Mouse (Mus musculus) ES-E14 (cell line): Measurements from ENCODE around the gene Tcf25. TPM values are rescaled to one million over a fixed set of nuclear protein-coding genes. Genes with fewer than 3 reads are reported as not detected.
"Not testable (repeated sequence)": the region's sequence is repeated elsewhere in the genome, so short reads cannot be mapped to it uniquely, and the experiment has no call there.

ENCODE experiments used
- DNase-seq: peaks from one replicate; pipeline ENCODE4 v3.0.0-alpha.2; 2013; ENCODE audit warnings: low read depth, low spot score
- H3K27ac ChIP-seq: 2 replicates; pipeline ENCODE4 v1.5.1; 2012; ENCODE audit warnings: low read depth, mild to moderate bottlenecking, low read length, moderate library complexity, mixed read lengths; ENCODE audit not compliant: poor library complexity, insufficient read depth, severe bottlenecking
- H3K36me3 ChIP-seq: 2 replicates; pipeline ENCODE4 v1.6.1; 2012; ENCODE audit warnings: mild to moderate bottlenecking, low read length, moderate library complexity, mixed read lengths; ENCODE audit not compliant: control insufficient read depth, poor library complexity, insufficient read depth, severe bottlenecking
- H3K4me1 ChIP-seq, 2 experiments: fragments of 150-350 bp in 1 of 2; sonication (generic) in 1 of 2; 2 replicates each; pipeline ENCODE4 v1.6.1; 2012; ENCODE audit warnings: low read length in 2 of 2, mild to moderate bottlenecking in 1 of 2, mixed read lengths in 1 of 2; ENCODE audit not compliant: control insufficient read depth in 2 of 2, insufficient read depth in 2 of 2, poor library complexity in 1 of 2
- H3K4me3 ChIP-seq, 2 experiments: fragments of 150-350 bp in 1 of 2; sonication (generic) in 1 of 2; 2 replicates each; pipeline ENCODE4 v1.5.1; 2012; ENCODE audit warnings: low read length in 2 of 2, low read depth in 1 of 2, mild to moderate bottlenecking in 1 of 2, mixed read lengths in 1 of 2; ENCODE audit not compliant: insufficient read depth in 1 of 2, poor library complexity in 1 of 2, severe bottlenecking in 1 of 2
- H3K9ac ChIP-seq: 2 replicates; pipeline ENCODE4 v1.6.1; 2012; ENCODE audit warnings: low read depth, mild to moderate bottlenecking, low read length, mixed read lengths; ENCODE audit not compliant: poor library complexity, insufficient read depth, severe bottlenecking
- H3K9me3 ChIP-seq: fragments of 150-350 bp; sonication (generic); 2 replicates; pipeline ENCODE4 v1.6.1; 2012; ENCODE audit warnings: low read depth, mild to moderate bottlenecking, low read length; ENCODE audit not compliant: control insufficient read depth, insufficient read depth
- CHD2 ChIP-seq: IDR thresholded peaks from 2 replicates; pipeline ENCODE4 v1.6.1; 2014; ENCODE audit warnings: mild to moderate bottlenecking, low read depth, low read length, inconsistent platforms
- HCFC1 ChIP-seq: IDR thresholded peaks from 2 replicates; pipeline ENCODE4 v1.6.1; 2012; ENCODE audit warnings: low read length, inconsistent platforms, borderline replicate concordance; ENCODE audit not compliant: insufficient read depth
- MAFK ChIP-seq: IDR thresholded peaks from 2 replicates; pipeline ENCODE4 v1.6.1; 2014; ENCODE audit warnings: mild to moderate bottlenecking, low read depth, low read length, inconsistent platforms; ENCODE audit not compliant: insufficient read depth
- ZC3H11A ChIP-seq: IDR thresholded peaks from 2 replicates; pipeline ENCODE4 v1.6.1; 2012; ENCODE audit warnings: low read depth, mild to moderate bottlenecking, inconsistent platforms, low read length, borderline replicate concordance
- ZNF384 ChIP-seq: IDR thresholded peaks from 2 replicates; pipeline ENCODE4 v1.6.1; 2012; ENCODE audit warnings: low read depth, low read length, inconsistent platforms
- in situ Hi-C, 2 experiments: fragments of 600-800 bp; cut with MboI; formaldehyde crosslinking; loops; one replicate each; pipeline ENCODE4 v1.15.1; 2025; ENCODE audit warnings: low sequenced_read_pairs in 2 of 2, inconsistent platforms in 1 of 2; ENCODE audit not compliant: unreplicated experiment in 2 of 2
- total RNA-seq: library from RNA; depleted of rRNA; stranded (reverse); fragments of 300-350 nt; gene quantifications from 2 replicates; pipeline ENCODE4 v1.2.3, GENCODE M21; 2012

Tcf25 gene
- total RNA-seq, 1 experiment, result 114 TPM

DNA sequence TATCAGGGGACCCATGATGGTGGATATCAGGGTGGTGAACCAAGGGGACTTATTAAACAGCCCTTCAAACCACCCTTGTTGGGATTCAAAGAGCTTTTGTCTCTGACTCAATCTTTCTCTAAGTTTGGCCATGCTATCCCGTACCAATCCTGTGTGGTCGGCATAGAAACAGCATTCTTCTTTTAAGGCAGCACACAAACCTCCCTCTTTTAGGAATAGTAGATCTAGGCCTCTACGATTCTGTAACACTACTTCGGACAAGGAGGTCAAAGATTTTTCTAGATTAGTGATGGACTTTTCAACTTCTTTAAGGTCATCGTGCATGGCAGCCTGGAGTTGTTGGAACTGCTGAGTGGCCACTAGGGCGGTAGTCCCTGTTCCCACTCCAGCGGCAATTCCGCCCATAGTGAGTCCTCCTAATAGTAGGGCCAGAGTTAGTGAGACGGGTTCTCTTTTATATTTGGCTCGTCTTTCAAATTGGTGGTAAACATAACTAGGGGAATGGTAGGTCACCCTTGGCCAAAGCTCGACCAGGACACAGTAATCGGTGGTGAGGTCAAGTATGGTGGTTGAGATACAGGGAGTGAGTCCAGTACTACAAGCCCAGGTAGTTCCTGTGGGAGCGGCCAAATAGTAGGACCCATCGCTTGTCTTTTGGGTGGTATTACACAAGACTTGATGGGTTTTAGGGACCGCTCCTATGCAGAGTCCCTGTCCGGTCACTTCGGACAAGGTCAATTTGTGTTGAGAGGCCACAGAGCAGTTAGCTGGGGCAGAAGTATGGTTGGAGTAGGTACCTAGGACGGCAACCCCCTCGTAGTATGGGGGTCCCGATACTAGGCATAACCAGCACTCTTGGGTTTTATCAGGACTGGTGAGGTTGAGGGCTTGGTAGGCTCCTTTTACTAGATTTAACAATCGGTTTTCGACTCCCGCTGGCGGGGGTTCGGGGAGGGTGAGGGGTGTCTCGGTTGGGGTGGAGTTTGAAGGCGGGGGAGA lies 53.3 kb downstream of the Tcf25 start:
- in situ Hi-C loops, result no loop called here
- Histone ChIP-seq H3K4me3 (no peak overlapping the region), H3K9me3 (no peaks in the 10 kb centered on the region)

DNA sequence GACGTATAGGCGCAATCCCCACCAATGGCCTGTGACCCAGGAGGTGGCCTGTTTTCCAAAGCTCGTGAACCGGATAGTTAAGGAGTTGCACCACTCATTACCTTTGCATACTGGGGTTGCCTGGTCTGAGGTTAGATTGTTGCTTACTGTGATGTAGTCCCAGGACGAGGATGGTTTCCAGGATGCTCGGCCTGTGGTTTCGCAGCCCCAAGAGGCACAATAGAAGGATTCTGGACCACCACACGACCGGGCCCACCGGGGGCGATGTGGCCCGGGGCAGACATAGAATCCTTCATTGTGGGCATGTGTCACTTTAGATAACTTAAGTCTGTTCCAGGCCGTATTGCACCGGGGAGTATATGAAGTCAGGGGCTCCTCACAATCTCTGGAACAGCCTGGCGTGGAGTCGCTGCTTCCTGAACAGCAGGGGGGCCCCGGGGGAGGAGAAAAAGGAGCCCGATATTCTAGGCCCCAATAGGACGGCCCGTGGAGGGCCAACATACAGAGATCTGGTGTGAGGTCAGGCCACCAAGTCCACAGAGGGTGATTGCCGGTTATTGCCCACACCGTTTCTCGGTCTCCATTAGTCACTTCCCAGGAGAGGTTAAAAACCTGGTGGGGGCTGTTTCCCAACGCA lies 54.2 kb downstream of the Tcf25 start:
- DNase-seq, result no peak
- Histone ChIP-seq H3K4me1 (no peaks in the 10 kb centered on the region), H3K9ac (no peak overlapping the region), H3K27ac (no peak overlapping the region), H3K9me3 (no peaks in the 10 kb centered on the region), H3K4me3 (no peak overlapping the region), H3K36me3 (peaks cover 20% of the 10 kb centered on the region; the same call in 1 of the 2 replicates)
- in situ Hi-C loops, result no loop called here
- TF ChIP-seq ZNF384 (no peak), HCFC1 (no peak), MAFK (no peak), ZC3H11A (no peak), CHD2 (no peak)

More for the DNA sequence above, 53.3 kb downstream of the Tcf25 start:
- Histone ChIP-seq H3K27ac (no peak overlapping the region; the same call in 1 of the 2 replicates), H3K9ac (no peak overlapping the region), H3K4me1 (peaks cover 0 to 4% of the 10 kb centered on the region in 2 experiments; a peak in 1 of 4 replicates), H3K36me3 (peaks cover 16% of the 10 kb centered on the region; the same call in 1 of the 2 replicates)
- no peak for DNase-seq
- TF ChIP-seq ZNF384, result no peak
- TF ChIP-seq MAFK, result no peak
- no peak for TF ChIP-seq ZC3H11A
- no peak for TF ChIP-seq HCFC1

- Histone ChIP-seq H3K4me3 (no peak overlapping the region), H3K9ac (no peak overlapping the region), H3K4me1 (no peaks in the 10 kb centered on the region), H3K27ac (no peak overlapping the region), H3K36me3 (peaks cover 20% of the 10 kb centered on the region; the same call in 1 of the 2 replicates), H3K9me3 (no peaks in the 10 kb centered on the region)
- TF ChIP-seq CHD2 (no peak), MAFK (no peak), HCFC1 (no peak), ZC3H11A (no peak), ZNF384 (no peak)
- in situ Hi-C loops, result no loop called here
- DNase-seq, result no peak
Measured at GRCm38 (mm10) chr8:123428343-123428893, 54.9 kb downstream of the Tcf25 start.

DNA sequence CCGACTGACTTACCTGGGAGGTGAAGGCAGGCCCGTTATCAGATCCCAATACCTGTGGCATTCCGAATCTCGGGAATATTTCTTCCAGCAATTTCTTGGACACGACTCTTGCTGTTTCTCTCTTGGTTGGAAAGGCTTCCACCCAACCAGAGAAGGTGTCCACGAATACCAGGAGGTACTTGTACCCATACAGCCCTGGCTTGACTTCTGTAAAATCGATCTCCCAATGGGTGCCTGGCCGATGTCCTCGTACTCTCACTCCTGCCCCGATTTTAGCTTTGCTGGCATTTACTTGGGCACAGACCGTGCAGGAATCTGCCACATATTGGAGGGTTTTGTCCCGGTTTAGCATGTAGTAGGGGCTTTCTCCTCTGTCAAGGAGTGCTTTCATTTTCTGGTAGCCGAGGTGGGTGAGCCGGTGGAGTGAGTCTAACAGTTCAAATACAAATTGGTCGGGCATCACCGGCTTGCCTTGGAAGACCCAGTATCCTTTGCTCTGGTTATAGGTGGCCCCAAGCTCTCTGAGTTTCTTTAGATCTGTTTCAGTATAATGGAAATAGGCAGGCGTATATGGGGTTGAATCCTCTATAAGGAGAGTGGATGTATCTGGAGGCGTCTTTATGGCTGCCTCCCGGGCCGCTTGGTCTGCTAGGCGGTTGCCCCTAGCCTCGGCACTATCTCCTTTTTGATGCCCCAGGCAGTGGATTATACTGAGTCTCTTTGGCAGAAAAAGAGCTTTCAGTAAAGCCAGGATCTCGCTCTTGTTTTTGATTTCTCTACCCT lies 55.6 kb downstream of the Tcf25 start:
- H3K36me3 ChIP-seq, result peaks cover 20% of the 10 kb centered on the region; the same call in 1 of the 2 replicates
- no peaks in the 10 kb centered on the region for H3K9me3 ChIP-seq
- no peak overlapping the region for H3K9ac ChIP-seq
- H3K4me1 ChIP-seq, result no peaks in the 10 kb centered on the region
- in situ Hi-C loops, result no loop called here
- no peak for TF ChIP-seq CHD2
- no peak for TF ChIP-seq ZNF384
- no peak for TF ChIP-seq HCFC1
- DNase-seq, result no peak
- H3K4me3 ChIP-seq, result no peak overlapping the region
- H3K27ac ChIP-seq, result no peak overlapping the region

DNA sequence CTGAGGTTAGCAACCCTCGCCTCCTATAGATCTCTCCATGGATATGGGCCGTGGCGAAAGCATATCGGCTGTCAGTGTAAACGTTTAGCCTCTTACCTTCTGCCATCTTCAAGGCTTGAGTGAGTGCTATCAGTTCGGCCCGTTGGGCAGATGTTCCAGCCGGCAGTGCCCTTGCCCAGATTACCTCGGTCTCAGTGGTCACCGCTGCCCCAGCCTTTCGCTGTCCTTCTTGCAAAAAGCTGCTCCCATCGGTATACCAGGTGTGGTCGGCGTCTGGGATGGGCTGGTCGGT lies 56.1 kb downstream of the Tcf25 start:
- H3K9me3 ChIP-seq, H3K9ac ChIP-seq, DNase-seq, H3K27ac ChIP-seq, in situ Hi-C loops, H3K4me1 ChIP-seq, H3K4me3 ChIP-seq: not testable (repeated sequence)
- peaks cover 20% of the 10 kb centered on the region; the same call in 1 of the 2 replicates for H3K36me3 ChIP-seq

- H3K4me3 ChIP-seq, H3K9ac ChIP-seq, H3K27ac ChIP-seq, in situ Hi-C loops, DNase-seq, H3K9me3 ChIP-seq, H3K4me1 ChIP-seq: not testable (repeated sequence)
- H3K36me3 ChIP-seq, result peaks cover 20% of the 10 kb centered on the region; the same call in 1 of the 2 replicates
Measured at GRCm38 (mm10) chr8:123430936-123431335, 57.4 kb downstream of the Tcf25 start.
